Mouse (Mus musculus) CH12.LX (cell line): Measurements from ENCODE around the gene E130311K13Rik. TPM values are rescaled to one million over a fixed set of nuclear protein-coding genes. Genes with fewer than 3 reads are reported as not detected.

Experiments used
- DNase-seq: peaks from one replicate; pipeline ENCODE4 v3.0.0-alpha.2; 2013; ENCODE audit errors: extremely low read depth
- H3K27ac ChIP-seq: 2 replicates; pipeline ENCODE4 v1.5.1; 2012; ENCODE audit warnings: low read depth, mild to moderate bottlenecking, control low read depth, moderate library complexity; ENCODE audit not compliant: insufficient read depth
- H3K27me3 ChIP-seq: replicated peaks from 2 replicates; pipeline ENCODE3; 2012; ENCODE audit warnings: inconsistent platforms
- H3K36me3 ChIP-seq, 2 experiments: replicated peaks in 1 of 2; 2 replicates each; pipeline versions ENCODE3 to v1.6.1; 2012; ENCODE audit warnings: inconsistent platforms in 1 of 2, low read length in 1 of 2, mild to moderate bottlenecking in 1 of 2, mixed read lengths in 1 of 2, moderate library complexity in 1 of 2; ENCODE audit not compliant: control insufficient read depth in 1 of 2, insufficient read depth in 1 of 2
- H3K4me1 ChIP-seq, 2 experiments: 2 replicates each; pipeline ENCODE4 v1.6.1; 2012; ENCODE audit warnings: inconsistent platforms in 1 of 2, moderate library complexity in 1 of 2; ENCODE audit not compliant: insufficient read depth in 2 of 2, control insufficient read depth in 1 of 2
- H3K4me2 ChIP-seq: 2 replicates; pipeline ENCODE4 v1.6.1; 2012; ENCODE audit warnings: low read depth, mild to moderate bottlenecking, control low read depth; ENCODE audit not compliant: poor library complexity, insufficient read depth, severe bottlenecking
- H3K4me3 ChIP-seq, 3 experiments: fragments of 150-350 bp in 1 of 3; sonication (generic) in 1 of 3; replicated peaks in 1 of 3; 2 replicates each; pipeline versions ENCODE3 to v1.5.1; 2011 to 2012; ENCODE audit warnings: low read depth in 2 of 3, low read length in 2 of 3, mild to moderate bottlenecking in 2 of 3, moderate library complexity in 2 of 3, control low read depth in 1 of 3, improper control_type of control experiment in 1 of 3, inconsistent platforms in 1 of 3, mixed read lengths in 1 of 3; ENCODE audit not compliant: poor library complexity in 1 of 3
- H3K79me2 ChIP-seq: replicated peaks from 2 replicates; pipeline ENCODE4 v1.6.1; 2012; ENCODE audit warnings: mild to moderate bottlenecking, moderate library complexity; ENCODE audit not compliant: control insufficient read depth, poor library complexity, insufficient read depth, severe bottlenecking; ENCODE audit errors: extremely low read depth
- H3K9ac ChIP-seq: 2 replicates; pipeline ENCODE4 v1.6.1; 2012; ENCODE audit warnings: low read depth, mild to moderate bottlenecking, control low read depth, moderate library complexity; ENCODE audit not compliant: insufficient read depth
- H3K9me3 ChIP-seq: replicated peaks from 2 replicates; pipeline ENCODE3; 2012; ENCODE audit warnings: low read length, inconsistent platforms, mixed read lengths
- CHD1 ChIP-seq: IDR thresholded peaks from 2 replicates; pipeline ENCODE4 v1.6.1; 2012; ENCODE audit warnings: low read depth, low read length, improper control_type of control experiment, inconsistent platforms
- CHD2 ChIP-seq: IDR thresholded peaks from 2 replicates; pipeline ENCODE4 v1.6.1; 2011; ENCODE audit warnings: low read length, improper control_type of control experiment
- ETS1 ChIP-seq: conservative IDR thresholded peaks from 2 replicates; pipeline ENCODE4 v1.6.1; 2012; ENCODE audit warnings: low read depth, mild to moderate bottlenecking, inconsistent platforms, low read length, improper control_type of control experiment, moderate library complexity
- GABPA ChIP-seq: IDR thresholded peaks from 2 replicates; pipeline ENCODE4 v1.6.1; 2012; ENCODE audit warnings: low read depth, low read length, improper control_type of control experiment, inconsistent platforms; ENCODE audit not compliant: insufficient replicate concordance
- JUN ChIP-seq: IDR thresholded peaks from 2 replicates; pipeline ENCODE4 v1.6.1; 2011; ENCODE audit warnings: low read depth, mild to moderate bottlenecking, low read length, improper control_type of control experiment, moderate library complexity; ENCODE audit not compliant: insufficient read depth
- MAFK ChIP-seq: IDR thresholded peaks from 2 replicates; pipeline ENCODE4 v1.6.1; 2011; ENCODE audit warnings: low read length, improper control_type of control experiment; ENCODE audit not compliant: insufficient replicate concordance
- MAX ChIP-seq: IDR thresholded peaks from 2 replicates; pipeline ENCODE4 v1.6.1; 2011; ENCODE audit warnings: low read length, improper control_type of control experiment
- MAZ ChIP-seq: IDR thresholded peaks from 2 replicates; pipeline ENCODE4 v1.6.1; 2012; ENCODE audit warnings: low read depth, mild to moderate bottlenecking, inconsistent platforms, low read length, improper control_type of control experiment, moderate library complexity
- MEF2A ChIP-seq: IDR thresholded peaks from 2 replicates; pipeline ENCODE4 v1.6.1; 2014; ENCODE audit warnings: low read depth, mild to moderate bottlenecking, inconsistent platforms, low read length, improper control_type of control experiment, borderline replicate concordance
- MYC ChIP-seq: IDR thresholded peaks from 2 replicates; pipeline ENCODE4 v1.6.1; 2011; ENCODE audit warnings: low read depth, mild to moderate bottlenecking, improper control_type of control experiment, low read length
- NELFE ChIP-seq: IDR thresholded peaks from 2 replicates; pipeline ENCODE4 v1.6.1; 2011; ENCODE audit warnings: low read depth, low read length, improper control_type of control experiment
- NRF1 ChIP-seq: IDR thresholded peaks from 2 replicates; pipeline ENCODE4 v1.6.1; 2014; ENCODE audit warnings: low read depth, mild to moderate bottlenecking, inconsistent platforms, low read length, improper control_type of control experiment, moderate library complexity
- PAX5 ChIP-seq: IDR thresholded peaks from 2 replicates; pipeline ENCODE4 v1.6.1; 2012; ENCODE audit warnings: low read length, inconsistent platforms, mixed read lengths
- POLR2A ChIP-seq: IDR thresholded peaks from 2 replicates; pipeline ENCODE4 v1.6.1; 2011; ENCODE audit warnings: low read depth, mild to moderate bottlenecking, improper control_type of control experiment, low read length
- POLR2AphosphoS2 ChIP-seq: IDR thresholded peaks from 2 replicates; pipeline ENCODE4 v1.6.1; 2011; ENCODE audit warnings: low read depth, low read length, improper control_type of control experiment
- RAD21 ChIP-seq: IDR thresholded peaks from 2 replicates; pipeline ENCODE4 v1.6.1; 2011; ENCODE audit warnings: low read depth, mild to moderate bottlenecking, low read length, improper control_type of control experiment, moderate library complexity
- SIN3A ChIP-seq: IDR thresholded peaks from 2 replicates; pipeline ENCODE4 v1.6.1; 2012; ENCODE audit warnings: low read length, improper control_type of control experiment, inconsistent platforms
- SMC3 ChIP-seq: IDR thresholded peaks from 2 replicates; pipeline ENCODE4 v1.6.1; 2011; ENCODE audit warnings: low read depth, low read length, improper control_type of control experiment
- UBTF ChIP-seq: IDR thresholded peaks from 2 replicates; pipeline ENCODE4 v1.6.1; 2012; ENCODE audit warnings: low read depth, mild to moderate bottlenecking, inconsistent platforms, low read length, improper control_type of control experiment, moderate library complexity
- USF1 ChIP-seq: IDR thresholded peaks from 2 replicates; pipeline ENCODE4 v1.6.1; 2014; ENCODE audit warnings: low read depth, mild to moderate bottlenecking, inconsistent platforms, low read length, improper control_type of control experiment
- ZC3H11A ChIP-seq: IDR thresholded peaks from 2 replicates; pipeline ENCODE4 v1.6.1; 2012; ENCODE audit warnings: low read depth, mild to moderate bottlenecking, inconsistent platforms, low read length, improper control_type of control experiment
- ZKSCAN1 ChIP-seq: IDR thresholded peaks from 2 replicates; pipeline ENCODE4 v1.6.1; 2012; ENCODE audit warnings: low read depth, inconsistent platforms, low read length, improper control_type of control experiment, borderline replicate concordance
- ZMIZ1 ChIP-seq: IDR thresholded peaks from 2 replicates; pipeline ENCODE4 v1.6.1; 2012; ENCODE audit warnings: low read depth, mild to moderate bottlenecking, inconsistent platforms, low read length, improper control_type of control experiment
- ZNF384 ChIP-seq: IDR thresholded peaks from 2 replicates; pipeline ENCODE4 v1.6.1; 2012; ENCODE audit warnings: low read depth, low read length, improper control_type of control experiment, inconsistent platforms
- dilution Hi-C: fragments of 300-500 bp; cut with MboI; formaldehyde crosslinking; loops from 2 replicates; pipeline ENCODE4 v1.14.3; 2020; ENCODE audit warnings: low sequenced_read_pairs; ENCODE audit not compliant: extremely low pct_unique_long_range_greater_than_20kb, extremely low pct_ligation_motif_present
- in situ Hi-C: fragments of 300-500 bp; cut with MboI; formaldehyde crosslinking; loops from 3 replicates; pipeline ENCODE4 v1.14.3; 2019; ENCODE audit warnings: low sequenced_read_pairs, low pct_ligation_motif_present, low pct_unique_long_range_greater_than_20kb, mixed read lengths
- polyA plus RNA-seq: library from polyadenylated mRNA; unstranded; fragments of >175 nt; gene quantifications from 2 replicates; pipeline ENCODE4 v1.2.1, GENCODE M21; 2012; ENCODE audit warnings: low read depth; ENCODE audit not compliant: insufficient read length
- total RNA-seq, 2 experiments: library from RNA; depleted of rRNA; stranded (reverse); fragments of 300-350 nt in 1 of 2; fragments of >200 nt in 1 of 2; gene quantifications; 2 replicates each; pipeline ENCODE4 v1.2.3; 2012 to 2014

Gene E130311K13Rik
- total and polyA plus RNA-seq, 3 experiments: 7.6 to 18.0 (median 9.1) TPM

GRCm38 (mm10) chr3:63899309-63899695, 30.0 kb downstream of the E130311K13Rik start, which contains the start of gene Plch1:
TSS of gene Plch1 (minus strand) at chr3:63899472.
- TF ChIP-seq JUN (no peak), SIN3A (no peak), GABPA (no peak), ZKSCAN1 (no peak), RAD21 (no peak), MYC (no peak), ZC3H11A (no peak), CHD2 (no peak), ETS1 (no peak), POLR2A (no peak), NRF1 (no peak)
- Histone ChIP-seq H3K27ac (no peak within 1 kb of the TSS), H3K9me3 (no peaks in the 10 kb centered on the region), H3K4me1 (no peaks in the 10 kb centered on the region), H3K36me3 (no peaks in the 10 kb centered on the region), H3K79me2 (no peaks in the 10 kb centered on the region), H3K27me3 (no peaks in the 10 kb centered on the region), H3K4me3 (no peak within 1 kb of the TSS), H3K9ac (no peak within 1 kb of the TSS), H3K4me2 (no peak within 1 kb of the TSS)
- in situ Hi-C loops: no loop called here
- dilution Hi-C loops: no loop called here
- DNase-seq: no peak

GRCm38 (mm10) chr3:63898581-63899308, 30.5 kb downstream of the E130311K13Rik start:
- Histone ChIP-seq H3K9me3 (no peaks in the 10 kb centered on the region), H3K4me2 (no peak overlapping the region), H3K27ac (no peak overlapping the region), H3K27me3 (no peaks in the 10 kb centered on the region), H3K9ac (no peak overlapping the region), H3K79me2 (no peaks in the 10 kb centered on the region), H3K36me3 (no peaks in the 10 kb centered on the region), H3K4me1 (peaks cover 3 to 5% of the 10 kb centered on the region in 2 experiments; a peak in 2 of 4 replicates), H3K4me3 (no peak overlapping the region)
- TF ChIP-seq MAZ (no peak), MYC (no peak), MEF2A (no peak), POLR2AphosphoS2 (no peak), USF1 (no peak), ZNF384 (no peak), ZMIZ1 (no peak), UBTF (no peak), ZKSCAN1 (no peak), MAX (no peak), SIN3A (no peak), ETS1 (no peak), PAX5 (no peak), NRF1 (no peak), SMC3 (no peak), MAFK (no peak), NELFE (no peak), CHD1 (no peak)
- in situ Hi-C loops (no loop called here), dilution Hi-C loops (no loop called here)
- no peak for DNase-seq
